Mouse (Mus musculus) cortical plate, adult 2 months (tissue): Measurements from ENCODE around the gene Fkbp6. TPM values are rescaled to one million over a fixed set of nuclear protein-coding genes. Genes with fewer than 3 reads are reported as not detected.

ENCODE experiments used
- H3K27ac ChIP-seq: fragments of 200-500 bp; 2 replicates; pipeline ENCODE4 v1.5.1; 2012; ENCODE audit warnings: low read length, control low read depth, inconsistent platforms; ENCODE audit not compliant: insufficient read depth
- H3K4me1 ChIP-seq: fragments of 200-500 bp; 2 replicates; pipeline ENCODE4 v1.6.1; 2011; ENCODE audit warnings: low read length; ENCODE audit not compliant: control insufficient read depth, insufficient read depth
- H3K4me3 ChIP-seq: fragments of 200-500 bp; 2 replicates; pipeline ENCODE4 v1.5.1; 2011; ENCODE audit warnings: mild to moderate bottlenecking, low read length, control low read depth; ENCODE audit not compliant: insufficient read depth
- CTCF ChIP-seq: fragments of 200-500 bp; IDR thresholded peaks from 2 replicates; pipeline ENCODE4 v1.5.1; 2011; ENCODE audit warnings: mild to moderate bottlenecking, control low read depth, low read length; ENCODE audit not compliant: insufficient read depth; ENCODE audit errors: extremely low read depth
- POLR2A ChIP-seq: fragments of 200-500 bp; IDR thresholded peaks from 2 replicates; pipeline ENCODE4 v1.6.1; 2011; ENCODE audit warnings: mild to moderate bottlenecking, low read length, control low read depth; ENCODE audit not compliant: insufficient read depth; ENCODE audit errors: extremely low read depth
- polyA plus RNA-seq: library from polyadenylated mRNA; depleted of rRNA; stranded (reverse); fragments of >200 nt; gene quantifications from 2 replicates; pipeline ENCODE4 v1.2.3, GENCODE M21; 2012

Fkbp6 gene
- polyA plus RNA-seq, 1 experiment: 0.13 TPM

DNA sequence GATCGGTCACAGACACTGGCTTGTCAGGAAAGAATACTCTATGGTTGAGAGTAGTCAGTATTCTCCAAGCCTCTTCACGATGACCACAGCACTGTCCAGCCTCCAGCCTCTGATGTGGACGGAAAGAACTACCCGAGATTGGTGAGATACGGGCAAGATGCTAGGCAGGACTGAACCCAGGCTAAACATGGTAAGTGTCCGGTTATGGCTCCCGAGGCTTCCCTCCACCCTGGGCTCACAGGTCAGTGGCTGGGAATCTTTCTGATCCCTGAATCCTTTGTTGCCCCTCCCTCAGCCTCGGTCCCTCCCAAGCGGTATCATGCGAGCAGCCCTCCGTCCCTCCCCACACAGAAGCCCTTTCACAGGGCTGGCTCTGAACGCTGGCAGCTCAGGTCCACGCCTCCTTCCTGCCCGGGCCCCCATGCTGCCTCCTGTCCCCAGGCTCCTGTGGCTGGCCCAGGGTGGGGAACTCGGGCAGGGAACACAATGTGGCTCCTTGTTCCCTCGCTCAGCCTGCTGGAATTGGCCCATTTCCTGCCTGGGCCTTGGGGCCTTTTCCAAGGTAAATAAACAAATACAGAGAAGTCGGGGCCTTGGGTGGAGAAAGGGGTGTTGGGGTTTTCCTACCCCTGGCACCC lies 85.9 kb downstream of the Fkbp6 start:
- H3K27ac ChIP-seq: no peak overlapping the region
- no peaks in the 10 kb centered on the region for H3K4me1 ChIP-seq
- H3K4me3 ChIP-seq: no peak overlapping the region
- TF ChIP-seq POLR2A (no peak), CTCF (no peak)

- TF ChIP-seq CTCF (no peak), POLR2A (no peak)
- H3K4me3 ChIP-seq: no peak overlapping the region
- no peaks in the 10 kb centered on the region for H3K4me1 ChIP-seq
- no peak overlapping the region for H3K27ac ChIP-seq
Measured at GRCm38 (mm10) chr5:135258280-135259150, 91.3 kb downstream of the Fkbp6 start.

DNA sequence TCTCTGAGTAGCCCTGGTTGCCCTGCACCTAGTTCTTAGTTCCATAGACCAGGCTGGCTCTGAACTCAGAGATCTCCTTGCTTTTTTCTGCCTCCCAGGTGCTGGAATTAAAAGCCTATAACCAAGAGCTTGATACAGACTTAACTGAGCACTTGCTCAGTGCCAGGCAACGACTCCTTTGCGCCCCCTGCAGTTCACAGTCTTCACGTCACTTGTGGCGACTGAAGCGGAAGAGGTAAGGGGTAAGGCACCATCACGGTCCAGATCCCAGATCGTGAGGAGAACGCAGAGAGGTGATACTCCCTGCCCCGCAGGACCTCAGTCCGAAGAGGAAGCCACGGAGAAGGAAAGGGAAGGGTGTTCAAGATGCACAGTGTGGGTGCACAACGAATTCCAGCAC lies 92.3 kb downstream of the Fkbp6 start:
- Histone ChIP-seq H3K4me3 (no peak overlapping the region), H3K27ac (no peak overlapping the region), H3K4me1 (no peaks in the 10 kb centered on the region)
- TF ChIP-seq CTCF (no peak), POLR2A (no peak)

DNA sequence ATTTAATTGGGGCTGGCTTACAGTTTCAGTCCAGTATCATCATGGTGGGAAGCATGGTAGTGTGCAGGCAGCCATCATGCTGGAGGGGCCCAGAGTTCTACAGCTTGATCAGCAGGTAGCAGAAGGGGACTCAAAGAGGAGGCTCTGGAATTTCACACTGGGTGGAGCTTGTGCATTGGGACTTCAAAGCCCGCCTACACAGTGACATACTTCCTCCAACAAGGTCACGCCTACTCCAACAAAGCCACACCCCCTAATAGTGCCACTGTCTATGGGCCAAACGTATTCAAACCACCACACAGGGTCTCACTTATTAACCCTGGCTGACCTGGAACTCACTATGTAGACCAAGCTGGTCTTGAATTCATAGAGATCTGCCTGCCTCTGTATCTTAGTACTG lies 93.7 kb downstream of the Fkbp6 start:
- TF ChIP-seq POLR2A: no peak
- TF ChIP-seq CTCF: no peak
- Histone ChIP-seq H3K4me1 (no peaks in the 10 kb centered on the region), H3K4me3 (no peak overlapping the region), H3K27ac (no peak overlapping the region)

DNA sequence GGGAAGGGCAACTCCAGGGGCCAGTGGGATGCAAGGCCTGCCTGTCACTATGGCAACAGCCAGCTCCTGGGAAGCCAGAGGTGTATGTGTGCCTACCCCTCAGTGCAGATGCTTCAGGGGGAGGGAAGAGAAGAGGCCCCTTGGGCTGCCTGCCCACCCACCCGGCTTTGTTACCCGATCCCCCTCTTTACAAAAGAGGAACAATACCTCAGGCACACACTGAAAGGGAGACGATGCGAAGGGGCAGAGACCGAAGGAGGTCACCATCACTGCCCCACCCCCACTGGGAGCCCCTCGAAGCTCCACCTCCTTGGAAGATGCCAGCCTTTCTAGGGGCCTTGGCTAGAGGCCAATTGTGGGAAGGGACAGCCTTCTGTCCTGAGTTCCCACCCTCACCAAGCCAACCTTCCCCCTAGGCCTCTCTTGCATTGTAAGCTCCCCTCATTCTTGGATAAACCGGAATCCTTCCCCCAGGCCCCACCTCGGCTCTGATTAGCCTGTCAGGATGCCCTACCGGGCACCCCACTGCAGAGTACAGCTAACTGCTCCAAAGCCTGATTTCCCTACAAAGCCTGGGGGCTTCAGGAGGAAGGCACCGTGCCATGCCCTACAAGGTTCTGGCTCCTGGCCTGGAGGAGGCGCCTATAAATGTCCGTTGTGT lies 96.0 kb downstream of the Fkbp6 start:
- Histone ChIP-seq H3K27ac (no peak overlapping the region), H3K4me1 (no peaks in the 10 kb centered on the region), H3K4me3 (no peak overlapping the region)
- TF ChIP-seq POLR2A (no peak), CTCF (no peak)

GRCm38 (mm10) chr5:135251079-135251454 lies 98.8 kb downstream of the Fkbp6 start, which contains the start of gene Fzd9:
Gene Fzd9 (minus strand): TSS chr5:135251230.
- TF ChIP-seq CTCF (no peak), POLR2A (peak; percentile 35; the same call in 1 of the 2 replicates)
- H3K27ac ChIP-seq: no peak within 1 kb of the TSS
- no peaks in the 10 kb centered on the region for H3K4me1 ChIP-seq
- H3K4me3 ChIP-seq: peak within 1 kb of the TSS; percentile 0

DNA sequence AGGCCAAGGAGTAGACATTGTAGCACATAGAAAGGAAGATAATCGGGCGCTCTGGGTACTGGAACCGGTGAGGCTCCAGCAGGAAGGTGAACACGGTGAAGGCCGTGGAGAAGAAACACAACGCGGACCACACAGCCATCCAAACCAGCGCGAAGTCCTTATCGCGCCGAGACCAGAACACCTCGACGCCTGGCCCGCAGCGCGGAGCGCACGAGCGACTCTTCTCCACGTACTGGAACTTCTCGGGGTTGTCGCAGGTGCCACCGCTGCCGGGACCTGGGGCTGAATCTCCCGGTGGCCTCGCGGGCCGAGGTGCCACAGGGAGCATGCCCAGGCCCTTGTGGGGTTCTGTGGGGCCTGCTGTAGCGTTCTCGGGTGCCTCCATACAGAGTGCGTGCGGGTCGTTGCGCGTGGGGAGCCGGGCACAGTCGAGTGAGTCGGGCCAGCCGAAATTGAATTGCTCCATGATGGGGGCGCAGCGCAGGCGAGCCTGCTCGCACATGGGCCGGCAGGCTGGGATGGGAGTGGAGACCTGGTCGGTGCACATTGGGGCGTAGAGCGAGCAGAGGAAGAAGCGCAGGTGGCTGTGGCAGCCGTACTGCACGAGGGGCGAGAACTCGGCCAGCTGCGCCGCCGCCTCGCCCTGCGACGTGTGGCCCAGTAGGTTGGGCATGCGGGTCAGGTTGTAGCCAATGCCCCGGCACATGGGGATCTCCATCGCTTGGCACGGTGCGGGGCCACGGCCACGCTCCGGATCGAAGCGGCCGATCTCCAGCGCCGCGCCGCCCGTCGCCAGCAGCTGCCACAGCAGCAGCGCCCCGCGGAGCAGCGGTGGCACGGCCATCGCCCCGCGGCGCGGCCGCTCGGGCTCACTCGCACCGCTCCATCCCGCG lies 99.4 kb downstream of the Fkbp6 start:
- Histone ChIP-seq H3K4me1 (no peaks in the 10 kb centered on the region), H3K27ac (no peak overlapping the region), H3K4me3 (peak overlapping the region; percentile 0)
- no peak for TF ChIP-seq CTCF
- no peak for TF ChIP-seq POLR2A

GRCm38 (mm10) chr5:135248956-135249676 lies 100.7 kb downstream of the Fkbp6 start:
- Histone ChIP-seq H3K4me3 (no peak overlapping the region), H3K27ac (no peak overlapping the region), H3K4me1 (no peaks in the 10 kb centered on the region)
- TF ChIP-seq POLR2A (no peak), CTCF (no peak)

GRCm38 (mm10) chr5:135247337-135247736 lies 102.5 kb downstream of the Fkbp6 start:
- H3K4me3 ChIP-seq: no peak overlapping the region
- H3K4me1 ChIP-seq: no peaks in the 10 kb centered on the region
- H3K27ac ChIP-seq: no peak overlapping the region
- TF ChIP-seq POLR2A (no peak), CTCF (no peak)
